Mouse (Mus musculus) neural tube, embryonic 13.5 days (tissue): ENCODE results near the gene Lpar5. TPM values are rescaled to one million over a fixed set of nuclear protein-coding genes. Genes with fewer than 3 reads are reported as not detected.

Experiments
- microRNA-seq: library from miRNA; unstranded; fragments of <30 nt; microRNA quantifications from one replicate; pipeline ENCODE4, GENCODE M21; 2016
- polyA plus RNA-seq: library from polyadenylated mRNA; unstranded; fragments of >200 nt; fragmentation: Nextera tagmentation; extraction: Ambion mirVana; gene quantifications from 2 replicates; pipeline ENCODE4 v1.2.1, GENCODE M21; 2015

The Lpar5 gene
- polyA plus RNA-seq, 1 experiment from 2014 or later: 0.77 TPM

Small RNAs within 50 kb of the gene (microRNA-seq; reads per million reads assigned to microRNA genes)
- not detected for gene Mir7045

Other genes starting within 250 kb of the Lpar5 start
- 176 and 178 TPM in 2 replicates for gene Usp5, start 238.4 kb upstream of the Lpar5 start, polyA plus RNA-seq
- 26.6 and 33.2 TPM in 2 replicates for gene Cdca3, start 238.4 kb upstream of the Lpar5 start, polyA plus RNA-seq
- 0.44 and 0.93 TPM in 2 replicates for gene Gnb3, start 227.6 kb upstream of the Lpar5 start, polyA plus RNA-seq
- 20.5 and 20.6 TPM in 2 replicates for gene P3h3, start 210.2 kb upstream of the Lpar5 start, polyA plus RNA-seq
- gene Gpr162, start 203.9 kb upstream of the Lpar5 start, polyA plus RNA-seq: 21.2 and 22.4 TPM in 2 replicates
- gene Cd4, start 179.7 kb upstream of the Lpar5 start, polyA plus RNA-seq: 0.21 TPM in 1 of 2 replicates, not detected in the other
- 2.2 and 3.2 TPM in 2 replicates for gene Lag3, start 156.2 kb upstream of the Lpar5 start, polyA plus RNA-seq
- gene Ptms, start 147.8 kb upstream of the Lpar5 start, polyA plus RNA-seq: 797 TPM in 2 replicates
- gene Mlf2, start 136.5 kb upstream of the Lpar5 start, polyA plus RNA-seq: 535 and 552 TPM in 2 replicates
- 85.4 and 96.4 TPM in 2 replicates for gene Cops7a, start 102.4 kb upstream of the Lpar5 start, polyA plus RNA-seq
- gene Pianp, start 71.2 kb upstream of the Lpar5 start, polyA plus RNA-seq: 28.4 and 28.9 TPM in 2 replicates
- gene Zfp384, start 58.8 kb upstream of the Lpar5 start, polyA plus RNA-seq: 20.0 and 23.2 TPM in 2 replicates
- gene Ing4, start 28.2 kb upstream of the Lpar5 start, polyA plus RNA-seq: 147 and 148 TPM in 2 replicates
- 19.0 and 21.0 TPM in 2 replicates for gene Acrbp, start 18.2 kb upstream of the Lpar5 start, polyA plus RNA-seq
- 89.0 and 107 TPM in 2 replicates for gene Chd4, start 28.1 kb downstream of the Lpar5 start, polyA plus RNA-seq
- 44.5 and 45.3 TPM in 2 replicates for gene Nop2, start 64.0 kb downstream of the Lpar5 start, polyA plus RNA-seq
- gene Iffo1, start 77.3 kb downstream of the Lpar5 start, polyA plus RNA-seq: 21.1 and 24.0 TPM in 2 replicates
- 1,206 and 1,336 TPM in 2 replicates for gene Gapdh, start 98.5 kb downstream of the Lpar5 start, polyA plus RNA-seq
- 48.8 and 69.2 TPM in 2 replicates for gene Ncapd2, start 123.8 kb downstream of the Lpar5 start, polyA plus RNA-seq
- gene Mrpl51, start 123.9 kb downstream of the Lpar5 start, polyA plus RNA-seq: 143 and 158 TPM in 2 replicates
- gene Vamp1, start 147.6 kb downstream of the Lpar5 start, polyA plus RNA-seq: 16.2 and 17.1 TPM in 2 replicates
- gene Tapbpl, start 163.9 kb downstream of the Lpar5 start, polyA plus RNA-seq: 4.8 and 5.5 TPM in 2 replicates
- 1.3 and 1.6 TPM in 2 replicates for gene Cd27, start 169.1 kb downstream of the Lpar5 start, polyA plus RNA-seq
- gene Tuba3a, start 218.1 kb downstream of the Lpar5 start, polyA plus RNA-seq: not detected in 2 replicates
- gene Ltbr, start 246.0 kb downstream of the Lpar5 start, polyA plus RNA-seq: 16.3 and 17.5 TPM in 2 replicates